Mouse (Mus musculus) ES-E14 (cell line): ENCODE data around the gene Ryr1.
"Not testable (repeated sequence)": the region's sequence is repeated elsewhere in the genome, so short reads cannot be mapped to it uniquely, and the experiment has no call there.

Source experiments
- CHD2 ChIP-seq: IDR thresholded peaks from 2 replicates; pipeline ENCODE4 v1.6.1; 2014; ENCODE audit warnings: mild to moderate bottlenecking, low read depth, low read length, inconsistent platforms
- HCFC1 ChIP-seq: IDR thresholded peaks from 2 replicates; pipeline ENCODE4 v1.6.1; 2012; ENCODE audit warnings: low read length, inconsistent platforms, borderline replicate concordance; ENCODE audit not compliant: insufficient read depth
- MAFK ChIP-seq: IDR thresholded peaks from 2 replicates; pipeline ENCODE4 v1.6.1; 2014; ENCODE audit warnings: mild to moderate bottlenecking, low read depth, low read length, inconsistent platforms; ENCODE audit not compliant: insufficient read depth
- ZC3H11A ChIP-seq: IDR thresholded peaks from 2 replicates; pipeline ENCODE4 v1.6.1; 2012; ENCODE audit warnings: low read depth, mild to moderate bottlenecking, inconsistent platforms, low read length, borderline replicate concordance
- ZNF384 ChIP-seq: IDR thresholded peaks from 2 replicates; pipeline ENCODE4 v1.6.1; 2012; ENCODE audit warnings: low read depth, low read length, inconsistent platforms

DNA sequence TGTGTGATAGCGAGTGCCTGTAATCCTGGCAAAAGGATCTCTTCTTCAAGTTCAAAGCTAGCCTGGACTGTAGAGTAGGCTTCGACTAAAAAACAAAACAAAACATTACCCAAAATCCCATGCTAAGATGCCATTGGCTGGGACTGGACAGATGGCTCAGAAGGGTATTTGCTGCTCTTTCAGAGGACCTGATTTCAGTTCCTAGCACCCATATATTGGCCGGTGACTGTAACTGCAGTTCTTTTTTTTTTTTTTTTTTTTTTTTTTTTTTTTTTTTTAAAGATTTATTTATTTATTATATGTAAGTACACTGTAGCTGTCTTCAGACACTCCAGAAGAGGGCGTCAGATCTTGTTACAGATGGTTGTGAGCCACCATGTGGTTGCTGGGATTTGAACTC is 14.3 kb upstream of the Ryr1 start:
- not testable (repeated sequence) for TF ChIP-seq CHD2, ZC3H11A, HCFC1, MAFK, ZNF384
